Mouse (Mus musculus) heart, adult 2 months (tissue): ENCODE data around the gene Thegl.

Source experiments
- CTCF ChIP-seq: fragments of 200-600 bp; IDR thresholded peaks from 2 replicates; pipeline ENCODE4 v1.8.1; 2022; ENCODE audit warnings: antibody characterized with exemption, mild to moderate bottlenecking, moderate library complexity
- EP300 ChIP-seq: fragments of 200-500 bp; IDR thresholded peaks from 2 replicates; pipeline ENCODE4 v1.6.1; 2011; ENCODE audit warnings: low read depth, low read length, control low read depth; ENCODE audit not compliant: insufficient read depth
- POLR2A ChIP-seq: fragments of 200-500 bp; IDR thresholded peaks from 2 replicates; pipeline ENCODE4 v1.6.1; 2011; ENCODE audit warnings: mild to moderate bottlenecking, low read depth, low read length, control low read depth; ENCODE audit not compliant: insufficient read depth

- no peak for TF ChIP-seq POLR2A
- no peak for TF ChIP-seq CTCF
- no peak for TF ChIP-seq EP300
Observed at GRCm38 (mm10) chr5:77082735-77083134, 66.9 kb downstream of the Thegl start.
